Mouse (Mus musculus): ENCODE measurements at regions not wholly inside any gene's neighbourhood (a gene's known extent, or its start where the extent isn't known, plus 50 kb on each side); places are given as distances from the start of the nearest gene placed in this dataset.

DNA sequence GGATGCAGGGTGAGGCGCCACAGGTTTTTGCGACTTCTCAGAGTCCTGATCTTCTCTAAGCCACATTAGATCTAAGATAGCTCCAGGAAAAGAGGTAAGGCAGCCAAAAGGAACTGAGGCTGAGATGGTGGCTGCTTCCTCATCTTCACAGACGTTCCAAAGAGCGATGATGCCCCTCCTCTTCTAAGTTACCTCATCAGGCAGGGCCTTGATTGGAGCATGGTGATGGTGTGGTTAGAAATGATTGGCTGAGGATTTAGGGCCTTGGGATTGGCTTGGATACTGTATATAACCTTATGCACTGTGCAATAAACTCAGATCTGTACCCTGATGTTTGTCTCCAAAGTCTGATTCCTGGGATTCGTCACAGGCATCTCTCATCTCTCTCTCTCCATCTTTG is 2177.9 kb downstream of the 4930444P10Rik start:
- no peaks in the 10 kb centered on the region for H3K4me1 ChIP-seq (replicated peaks; ENCODE audit: control insufficient read depth, insufficient read depth, low read length)
- H3K4me2 ChIP-seq (ENCODE audit: low read depth, low read length): no peak overlapping the region
- H3K36me3 ChIP-seq (ENCODE audit: control insufficient read depth, insufficient read depth, low read length): no peaks in the 10 kb centered on the region
- no peak overlapping the region for H3K4me3 ChIP-seq (ENCODE audit: low read length)
- no peaks in the 10 kb centered on the region for H3K9me3 ChIP-seq (ENCODE audit: control insufficient read depth, low read length)
- ATAC-seq (ENCODE audit: low read depth): no peak
- WGBS: 87% methylated on average over 5 of the region's 5 CpGs
- H3K9ac ChIP-seq (ENCODE audit: low read length): no peak overlapping the region
- no peaks in the 10 kb centered on the region for H3K27me3 ChIP-seq (ENCODE audit: control insufficient read depth, insufficient read depth, low read depth, low read length)
- H3K27ac ChIP-seq (ENCODE audit: low read length): no peak overlapping the region

DNA sequence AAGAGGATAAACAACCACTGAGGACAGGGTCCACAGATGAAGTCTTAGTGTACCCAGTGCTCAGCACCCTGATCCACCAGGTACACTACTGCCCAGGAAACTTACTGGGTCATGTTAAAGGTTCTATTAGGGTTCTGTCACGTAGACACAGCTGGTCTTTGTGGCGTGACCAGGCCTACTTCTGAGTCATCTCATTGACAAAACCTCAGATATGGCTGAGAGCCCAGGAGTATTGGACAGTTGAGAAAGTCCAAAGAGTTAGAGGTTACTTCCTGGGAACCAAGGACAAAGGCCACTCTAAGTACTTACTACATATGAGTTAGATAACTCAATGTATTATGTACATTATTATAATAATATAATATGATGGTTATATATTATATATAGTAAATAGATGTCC is 2214.0 kb downstream of the 4930444P10Rik start:
- Histone ChIP-seq H3K4me3 (ENCODE audit: low read length) (no peak overlapping the region), H3K4me2 (ENCODE audit: low read depth, low read length) (no peak overlapping the region), H3K27ac (ENCODE audit: low read length) (no peak overlapping the region), H3K27me3 (ENCODE audit: control insufficient read depth, insufficient read depth, low read depth, low read length) (no peaks in the 10 kb centered on the region), H3K36me3 (ENCODE audit: control insufficient read depth, insufficient read depth, low read length) (no peaks in the 10 kb centered on the region), H3K4me1 (replicated peaks; ENCODE audit: control insufficient read depth, insufficient read depth, low read length) (no peaks in the 10 kb centered on the region), H3K9ac (ENCODE audit: low read length) (no peak overlapping the region), H3K9me3 (ENCODE audit: control insufficient read depth, low read length) (no peaks in the 10 kb centered on the region)
- WGBS: 81% methylated on average over 2 of the region's 2 CpGs
- no peak for ATAC-seq (ENCODE audit: low read depth)

DNA sequence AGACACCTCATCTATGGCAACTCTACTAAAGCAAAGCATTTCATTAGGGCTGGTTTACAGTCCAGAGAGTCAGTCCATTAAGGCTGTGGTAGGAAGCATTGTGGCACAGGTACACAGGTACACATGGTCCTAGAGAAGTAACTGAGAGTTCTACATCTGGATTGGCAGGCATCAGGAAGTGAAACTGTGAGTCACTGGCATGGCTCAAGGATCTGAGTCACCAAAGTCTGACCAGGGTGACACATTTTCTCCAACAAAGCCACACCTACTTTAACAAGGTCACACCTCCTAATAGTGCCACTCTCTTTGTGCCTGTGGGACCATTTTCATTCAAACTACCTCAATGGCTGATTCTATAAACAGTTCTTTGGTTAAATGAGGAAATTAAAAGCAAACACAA is 2219.2 kb downstream of the 4930444P10Rik start:
- Histone ChIP-seq H3K4me1 (replicated peaks; ENCODE audit: control insufficient read depth, insufficient read depth, low read length) (no peaks in the 10 kb centered on the region), H3K4me3 (ENCODE audit: low read length) (no peak overlapping the region), H3K27me3 (ENCODE audit: control insufficient read depth, insufficient read depth, low read depth, low read length) (no peaks in the 10 kb centered on the region), H3K9me3 (ENCODE audit: control insufficient read depth, low read length) (no peaks in the 10 kb centered on the region), H3K36me3 (ENCODE audit: control insufficient read depth, insufficient read depth, low read length) (no peaks in the 10 kb centered on the region), H3K9ac (ENCODE audit: low read length) (no peak overlapping the region), H3K4me2 (ENCODE audit: low read depth, low read length) (no peak overlapping the region), H3K27ac (ENCODE audit: low read length) (no peak overlapping the region)
- ATAC-seq (ENCODE audit: low read depth): no peak

DNA sequence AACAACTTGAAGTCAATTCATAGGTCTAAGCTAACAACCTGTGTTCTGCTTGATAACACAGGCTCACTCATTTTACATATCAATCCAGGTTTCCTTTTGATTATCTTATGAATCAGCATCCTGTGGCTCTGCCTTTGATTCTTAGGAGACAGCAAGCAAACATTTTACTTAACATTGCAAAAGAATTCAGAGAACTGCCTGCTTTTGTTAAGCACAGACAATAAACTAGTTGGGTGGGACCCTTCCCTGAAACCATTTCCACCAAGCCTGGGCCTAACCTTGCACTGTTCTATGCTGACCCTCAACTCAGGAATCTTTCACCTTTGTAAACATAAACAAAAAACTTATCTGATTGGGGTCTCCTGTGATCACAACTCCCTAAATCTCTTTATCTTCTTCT is 2220.6 kb downstream of the 4930444P10Rik start:
- Histone ChIP-seq H3K9ac (ENCODE audit: low read length) (no peak overlapping the region), H3K27me3 (ENCODE audit: control insufficient read depth, insufficient read depth, low read depth, low read length) (no peaks in the 10 kb centered on the region), H3K4me2 (ENCODE audit: low read depth, low read length) (no peak overlapping the region), H3K27ac (ENCODE audit: low read length) (no peak overlapping the region), H3K4me1 (replicated peaks; ENCODE audit: control insufficient read depth, insufficient read depth, low read length) (no peaks in the 10 kb centered on the region), H3K4me3 (ENCODE audit: low read length) (no peak overlapping the region), H3K36me3 (ENCODE audit: control insufficient read depth, insufficient read depth, low read length) (no peaks in the 10 kb centered on the region), H3K9me3 (ENCODE audit: control insufficient read depth, low read length) (no peaks in the 10 kb centered on the region)
- ATAC-seq (ENCODE audit: low read depth): no peak

DNA sequence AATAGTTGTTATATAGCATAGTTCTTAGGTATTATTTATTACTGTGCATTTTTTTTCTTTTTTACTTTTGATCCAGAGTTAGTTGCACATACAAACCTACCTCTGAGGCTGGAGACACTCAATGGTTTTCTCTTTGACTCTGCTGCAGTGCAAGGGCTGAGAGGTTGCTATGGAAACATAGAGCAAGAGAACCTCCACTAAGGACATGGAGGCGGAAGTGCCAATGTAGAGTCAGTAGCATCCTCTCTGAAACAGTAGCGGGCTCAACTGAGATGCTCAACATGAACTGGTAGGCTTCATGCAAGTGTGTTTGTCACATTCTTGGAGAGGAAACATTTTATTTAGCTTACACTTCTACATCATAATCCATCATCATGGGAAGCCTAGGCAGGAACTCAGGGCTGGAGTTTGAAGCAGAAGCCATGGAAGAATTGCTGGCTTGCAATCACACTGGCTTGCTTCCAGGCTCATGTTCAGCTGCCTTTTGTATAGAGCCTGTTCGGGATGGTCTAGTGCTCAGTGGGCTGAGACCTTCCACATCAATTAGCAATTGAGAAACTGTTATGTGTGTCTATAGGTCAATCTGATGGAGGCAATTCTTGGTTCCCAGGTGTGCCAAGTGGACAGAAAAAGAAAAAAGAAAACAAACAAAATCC is 2222.4 kb downstream of the 4930444P10Rik start:
- Histone ChIP-seq H3K27ac (ENCODE audit: low read length) (no peak overlapping the region), H3K4me1 (replicated peaks; ENCODE audit: control insufficient read depth, insufficient read depth, low read length) (no peaks in the 10 kb centered on the region), H3K9ac (ENCODE audit: low read length) (no peak overlapping the region), H3K36me3 (ENCODE audit: control insufficient read depth, insufficient read depth, low read length) (no peaks in the 10 kb centered on the region), H3K4me3 (ENCODE audit: low read length) (no peak overlapping the region), H3K9me3 (ENCODE audit: control insufficient read depth, low read length) (no peaks in the 10 kb centered on the region), H3K27me3 (ENCODE audit: control insufficient read depth, insufficient read depth, low read depth, low read length) (no peaks in the 10 kb centered on the region), H3K4me2 (ENCODE audit: low read depth, low read length) (no peak overlapping the region)
- 54% methylated on average over 3 of the region's 3 CpGs for WGBS
- peak; percentile 68 for ATAC-seq (ENCODE audit: low read depth)

DNA sequence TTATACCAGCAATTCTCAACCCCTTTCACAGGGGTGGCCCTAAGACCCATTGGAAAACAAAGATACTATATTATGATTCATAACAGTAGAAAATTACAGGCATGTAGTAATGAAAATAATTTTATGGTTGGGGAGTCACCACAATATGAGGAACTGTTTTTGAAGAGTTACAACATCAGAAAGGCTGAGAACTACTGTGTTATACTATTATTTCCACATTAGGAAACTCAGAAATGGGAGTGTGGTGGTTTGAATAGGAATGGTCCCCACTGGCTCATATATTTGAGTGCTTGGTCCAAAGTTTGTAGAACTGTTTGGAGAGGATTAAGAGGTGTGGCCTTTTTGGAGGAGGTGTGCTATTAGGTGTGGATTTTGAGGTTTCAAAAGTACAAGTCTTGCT is 2227.4 kb downstream of the 4930444P10Rik start:
- Histone ChIP-seq H3K4me1 (replicated peaks; ENCODE audit: control insufficient read depth, insufficient read depth, low read length) (no peaks in the 10 kb centered on the region), H3K9ac (ENCODE audit: low read length) (no peak overlapping the region), H3K27me3 (ENCODE audit: control insufficient read depth, insufficient read depth, low read depth, low read length) (no peaks in the 10 kb centered on the region), H3K9me3 (ENCODE audit: control insufficient read depth, low read length) (no peaks in the 10 kb centered on the region), H3K27ac (ENCODE audit: low read length) (no peak overlapping the region), H3K4me3 (ENCODE audit: low read length) (no peak overlapping the region), H3K4me2 (ENCODE audit: low read depth, low read length) (no peak overlapping the region), H3K36me3 (ENCODE audit: control insufficient read depth, insufficient read depth, low read length) (no peaks in the 10 kb centered on the region)
- no peak for ATAC-seq (ENCODE audit: low read depth)

DNA sequence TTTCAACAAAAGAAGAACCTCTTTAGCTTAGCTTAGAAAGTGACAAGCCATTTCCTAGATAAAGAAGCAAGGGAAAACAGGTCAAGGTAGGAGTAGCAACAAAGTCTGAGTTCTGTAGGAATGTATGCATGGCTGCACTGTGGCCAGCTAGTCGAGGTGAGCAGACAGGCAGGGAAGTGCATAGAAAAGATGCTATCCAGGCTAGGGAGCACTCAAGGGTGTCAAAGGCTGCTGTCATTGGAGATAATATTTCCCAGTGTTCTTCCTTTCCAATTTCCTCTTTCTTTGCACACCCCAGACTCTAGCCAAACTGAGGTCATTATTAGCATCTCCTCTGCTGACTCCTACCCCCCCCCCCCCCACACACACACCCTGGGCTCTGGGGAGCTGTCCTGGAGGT is 2229.4 kb downstream of the 4930444P10Rik start:
- H3K27me3 ChIP-seq (ENCODE audit: control insufficient read depth, insufficient read depth, low read depth, low read length): no peaks in the 10 kb centered on the region
- WGBS: 32% methylated on average over 1 of the region's 1 CpGs
- ATAC-seq (ENCODE audit: low read depth): no peak
- no peak overlapping the region for H3K4me3 ChIP-seq (ENCODE audit: low read length)
- no peak overlapping the region for H3K4me2 ChIP-seq (ENCODE audit: low read depth, low read length)
- H3K27ac ChIP-seq (ENCODE audit: low read length): no peak overlapping the region
- no peak overlapping the region for H3K9ac ChIP-seq (ENCODE audit: low read length)
- H3K9me3 ChIP-seq (ENCODE audit: control insufficient read depth, low read length): no peaks in the 10 kb centered on the region
- no peaks in the 10 kb centered on the region for H3K4me1 ChIP-seq (replicated peaks; ENCODE audit: control insufficient read depth, insufficient read depth, low read length)
- no peaks in the 10 kb centered on the region for H3K36me3 ChIP-seq (ENCODE audit: control insufficient read depth, insufficient read depth, low read length)

DNA sequence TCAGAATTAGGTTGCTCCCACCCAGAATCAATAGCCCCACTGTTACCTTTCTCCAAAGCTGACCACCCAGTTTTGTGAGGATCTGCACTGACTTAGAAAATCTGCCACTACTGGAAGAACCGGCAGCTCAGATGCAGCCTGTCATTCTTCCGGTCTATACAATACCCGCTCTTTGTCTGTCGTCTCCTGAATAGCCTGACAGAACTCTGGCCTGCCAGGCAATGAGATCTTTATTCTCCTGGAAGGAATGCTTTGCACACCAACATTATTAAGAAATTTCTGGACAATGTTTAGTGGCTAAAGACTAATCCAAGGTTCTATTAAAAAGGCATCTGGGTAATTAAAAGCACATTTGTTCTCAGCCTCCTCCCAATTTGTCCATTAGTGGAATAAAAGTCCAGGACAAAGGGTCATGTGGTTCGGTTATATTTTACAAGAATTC is 2232.0 kb downstream of the 4930444P10Rik start:
- WGBS: 49% methylated on average over 5 of the region's 5 CpGs

DNA sequence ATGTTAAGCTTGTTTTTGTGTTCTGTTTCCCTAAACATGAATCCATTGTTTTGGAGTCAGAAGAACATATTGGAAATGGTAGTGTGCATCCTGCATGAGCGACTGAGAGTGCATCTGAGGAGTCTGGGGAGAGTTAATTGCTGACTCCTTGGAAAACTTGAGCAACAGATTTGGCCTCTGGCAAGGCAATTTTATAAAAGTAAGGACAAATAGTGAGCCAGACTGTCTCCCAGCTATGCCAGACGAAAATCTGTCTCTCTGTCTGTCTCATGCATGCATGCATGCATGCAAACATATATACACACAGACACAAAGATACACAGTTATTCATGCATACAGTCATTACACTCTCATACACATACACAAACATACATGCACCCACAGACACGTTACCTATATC is 2232.7 kb downstream of the 4930444P10Rik start:
- no peak for ATAC-seq (ENCODE audit: low read depth)
- H3K4me2 ChIP-seq (ENCODE audit: low read depth, low read length): no peak overlapping the region
- H3K9ac ChIP-seq (ENCODE audit: low read length): no peak overlapping the region
- H3K27me3 ChIP-seq (ENCODE audit: control insufficient read depth, insufficient read depth, low read depth, low read length): no peaks in the 10 kb centered on the region
- H3K4me1 ChIP-seq (replicated peaks; ENCODE audit: control insufficient read depth, insufficient read depth, low read length): no peaks in the 10 kb centered on the region
- no peak overlapping the region for H3K27ac ChIP-seq (ENCODE audit: low read length)
- H3K4me3 ChIP-seq (ENCODE audit: low read length): no peak overlapping the region
- no peaks in the 10 kb centered on the region for H3K36me3 ChIP-seq (ENCODE audit: control insufficient read depth, insufficient read depth, low read length)
- 59% methylated on average over 3 of the region's 3 CpGs for WGBS
- no peaks in the 10 kb centered on the region for H3K9me3 ChIP-seq (ENCODE audit: control insufficient read depth, low read length)

More for the DNA sequence above, 2232.0 kb downstream of the 4930444P10Rik start:
- H3K36me3 ChIP-seq (ENCODE audit: control insufficient read depth, insufficient read depth, low read length): no peaks in the 10 kb centered on the region
- H3K9me3 ChIP-seq (ENCODE audit: control insufficient read depth, low read length): no peaks in the 10 kb centered on the region
- H3K4me1 ChIP-seq (replicated peaks; ENCODE audit: control insufficient read depth, insufficient read depth, low read length): no peaks in the 10 kb centered on the region
- H3K27ac ChIP-seq (ENCODE audit: low read length): no peak overlapping the region
- no peaks in the 10 kb centered on the region for H3K27me3 ChIP-seq (ENCODE audit: control insufficient read depth, insufficient read depth, low read depth, low read length)
- H3K4me3 ChIP-seq (ENCODE audit: low read length): no peak overlapping the region
- no peak overlapping the region for H3K4me2 ChIP-seq (ENCODE audit: low read depth, low read length)
- no peak overlapping the region for H3K9ac ChIP-seq (ENCODE audit: low read length)
- ATAC-seq (ENCODE audit: low read depth): no peak

DNA sequence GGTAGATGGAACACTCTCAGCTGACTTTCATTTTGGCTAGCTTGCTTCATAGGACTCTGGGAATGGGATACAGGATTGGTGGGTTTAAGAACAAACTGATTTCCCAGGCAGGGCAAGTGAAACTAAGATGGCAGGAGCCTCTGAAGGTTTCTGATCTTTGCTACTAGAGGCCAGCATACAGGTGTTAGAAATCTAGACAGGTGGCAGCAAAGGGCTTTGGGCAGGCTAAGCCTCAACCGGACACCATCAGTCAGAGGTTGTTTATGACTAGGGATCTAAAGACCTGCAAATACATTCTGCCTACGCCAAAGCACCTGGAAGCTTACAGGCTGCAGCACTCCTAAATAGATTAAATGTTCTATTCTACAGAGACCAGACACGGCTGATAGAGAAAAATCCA is 2233.4 kb downstream of the 4930444P10Rik start:
- H3K27ac ChIP-seq (ENCODE audit: low read length): no peak overlapping the region
- no peaks in the 10 kb centered on the region for H3K9me3 ChIP-seq (ENCODE audit: control insufficient read depth, low read length)
- H3K4me1 ChIP-seq (replicated peaks; ENCODE audit: control insufficient read depth, insufficient read depth, low read length): no peaks in the 10 kb centered on the region
- no peak overlapping the region for H3K4me3 ChIP-seq (ENCODE audit: low read length)
- H3K9ac ChIP-seq (ENCODE audit: low read length): no peak overlapping the region
- no peaks in the 10 kb centered on the region for H3K27me3 ChIP-seq (ENCODE audit: control insufficient read depth, insufficient read depth, low read depth, low read length)
- ATAC-seq (ENCODE audit: low read depth): no peak
- H3K4me2 ChIP-seq (ENCODE audit: low read depth, low read length): no peak overlapping the region
- no peaks in the 10 kb centered on the region for H3K36me3 ChIP-seq (ENCODE audit: control insufficient read depth, insufficient read depth, low read length)
- whole genome bisulfite sequencing: 53% methylated on average over 3 of the region's 3 CpGs
